Mouse (Mus musculus) liver, embryonic 14.5 days (tissue): ENCODE measurements around the gene Rpusd4. TPM values are rescaled to one million over a fixed set of nuclear protein-coding genes. Genes with fewer than 3 reads are reported as not detected.

ENCODE experiments used
- ATAC-seq: fragments of 200-750 bp; cut with Nextera tagmentation; 2 replicates; pipeline ENCODE4 v1.8.0; 2017; ENCODE audit warnings: moderate number of reproducible peaks, mild to moderate bottlenecking, moderate library complexity; ENCODE audit not compliant: insufficient read depth
- DNase-seq, 3 experiments: peaks; one replicate each; pipeline ENCODE4 v3.0.0-alpha.2; 2012 to 2013; ENCODE audit warnings: low read depth in 3 of 3, low spot score in 3 of 3
- H3K27ac ChIP-seq: fragments of 300-500 bp; sonication (generic); 2 replicates; pipeline ENCODE4 v1.5.1; 2014; ENCODE audit warnings: moderate library complexity, mild to moderate bottlenecking, control low read depth, inconsistent platforms
- H3K27me3 ChIP-seq: fragments of 300-500 bp; sonication (generic); 2 replicates; pipeline ENCODE4 v1.6.1; 2014; ENCODE audit warnings: mild to moderate bottlenecking, low read length, moderate library complexity; ENCODE audit not compliant: control insufficient read depth, insufficient read depth
- H3K36me3 ChIP-seq: fragments of 300-500 bp; sonication (generic); replicated peaks from 2 replicates; pipeline ENCODE4 v1.6.1; 2014; ENCODE audit warnings: low read depth; ENCODE audit not compliant: control insufficient read depth, insufficient read depth
- H3K4me1 ChIP-seq, 2 experiments: fragments of 200-500 bp in 1 of 2; fragments of 300-500 bp in 1 of 2; sonication (generic) in 1 of 2; replicated peaks; 2 replicates each; pipeline ENCODE4 v1.6.1; 2012 to 2014; ENCODE audit warnings: antibody characterized with exemption in 1 of 2, inconsistent platforms in 1 of 2, low read length in 1 of 2; ENCODE audit not compliant: control insufficient read depth in 2 of 2, insufficient read depth in 2 of 2
- H3K4me2 ChIP-seq: fragments of 300-500 bp; sonication (generic); 2 replicates; pipeline ENCODE4 v1.6.1; 2014; ENCODE audit warnings: low read depth, mild to moderate bottlenecking, control low read depth, moderate library complexity
- H3K4me3 ChIP-seq, 2 experiments: fragments of 200-500 bp in 1 of 2; fragments of 300-500 bp in 1 of 2; sonication (generic) in 1 of 2; 2 replicates each; pipeline ENCODE4 v1.5.1; 2012 to 2014; ENCODE audit warnings: low read depth in 2 of 2, low read length in 2 of 2, mild to moderate bottlenecking in 2 of 2, control low read depth in 1 of 2, inconsistent platforms in 1 of 2, moderate library complexity in 1 of 2; ENCODE audit not compliant: insufficient read depth in 1 of 2
- H3K9ac ChIP-seq: fragments of 300-500 bp; sonication (generic); replicated peaks from 2 replicates; pipeline ENCODE4 v1.6.1; 2014; ENCODE audit warnings: mild to moderate bottlenecking, control low read depth, moderate library complexity
- H3K9me3 ChIP-seq: fragments of 300-500 bp; sonication (generic); 2 replicates; pipeline ENCODE4 v1.6.1; 2016; ENCODE audit warnings: low read length, mixed read lengths; ENCODE audit not compliant: control insufficient read depth
- CTCF ChIP-seq: IDR thresholded peaks from 2 replicates; pipeline ENCODE4 v1.5.1; 2016; ENCODE audit warnings: antibody characterized with exemption, low read depth, control low read depth
- EP300 ChIP-seq: IDR thresholded peaks from 2 replicates; pipeline ENCODE4 v1.6.1; 2016; ENCODE audit warnings: antibody characterized with exemption, low read depth
- WGBS: fragments of 180-500 bp; shearing (Covaris S2); extraction: QIAGEN DNeasy Blood & Tissue Kit; methylation state at CpG from one replicate; pipeline ENCODE4 v1.1.7; 2014; ENCODE audit not compliant: insufficient replicate concordance; 5-methylcytosine and 5-hydroxymethylcytosine counted together
- polyA plus RNA-seq, 2 experiments: library from polyadenylated mRNA; depleted of rRNA in 1 of 2; stranded (reverse) in 1 of 2; unstranded in 1 of 2; fragments of >200 nt; fragmentation: Nextera tagmentation in 1 of 2; extraction: Ambion mirVana in 1 of 2; gene quantifications; 2 replicates each; pipeline versions ENCODE4 v1.2.1 to v1.2.3; 2012 to 2014

The Rpusd4 gene
- polyA plus RNA-seq, 2 experiments = 8.9 to 11.4 TPM

DNA sequence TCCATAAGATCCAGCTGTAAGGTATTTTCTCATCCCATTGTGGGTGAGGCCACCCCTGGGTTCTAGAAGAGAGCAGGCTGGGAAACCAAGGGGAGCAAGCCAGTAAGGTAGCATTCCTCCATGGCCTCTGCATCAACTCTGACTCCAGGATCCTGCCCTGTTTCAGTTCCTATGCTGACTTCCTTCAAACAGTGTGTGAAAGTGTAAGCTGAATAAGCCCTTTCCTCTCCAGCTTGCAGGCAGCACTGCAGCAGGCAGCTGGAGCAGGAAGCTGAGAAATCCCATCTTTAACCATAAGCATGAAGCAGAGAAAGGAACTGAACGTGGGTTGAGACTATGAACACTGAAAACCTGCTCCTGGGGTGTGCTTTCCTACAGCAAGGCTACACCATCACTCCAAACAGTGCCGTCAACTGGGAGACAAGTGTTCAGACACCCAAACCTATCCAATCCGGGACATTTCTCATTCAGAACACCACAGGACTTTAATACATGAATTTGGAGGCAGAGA, 10.2 kb downstream of the Rpusd4 start:
- no peak overlapping the region for H3K4me3 ChIP-seq
- H3K4me1 ChIP-seq = no peaks in the 10 kb centered on the region
- peaks cover 18% of the 10 kb centered on the region for H3K36me3 ChIP-seq
- no peak overlapping the region for H3K9ac ChIP-seq
- ATAC-seq (no peak), DNase-seq (no peak)
- no peak overlapping the region for H3K27ac ChIP-seq
- H3K27me3 ChIP-seq = no peaks in the 10 kb centered on the region
- WGBS = 60% methylated on average over 3 of the region's 3 CpGs
- H3K4me2 ChIP-seq = no peak overlapping the region
- TF ChIP-seq CTCF (no peak), EP300 (no peak)
- no peaks in the 10 kb centered on the region for H3K9me3 ChIP-seq

DNA sequence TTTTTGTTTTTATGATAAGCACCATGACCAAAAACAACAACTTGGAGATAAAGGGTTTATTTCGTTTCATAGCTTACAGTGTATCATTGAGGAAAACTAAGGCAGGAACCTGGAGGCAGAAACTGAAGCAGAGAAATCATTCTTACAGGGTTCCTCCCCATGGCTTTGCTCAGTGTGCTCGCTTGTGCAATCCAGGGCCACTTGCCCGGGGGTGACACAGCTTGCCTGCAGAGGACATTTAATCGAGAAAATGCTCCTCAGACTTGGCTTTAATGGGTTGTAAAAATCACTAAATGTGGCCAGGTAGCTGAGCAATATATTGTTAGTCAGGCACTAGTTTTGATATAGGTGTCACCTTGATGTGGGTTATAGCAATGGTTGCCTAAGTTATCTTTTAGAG, 10.8 kb downstream of the Rpusd4 start:
- 71% methylated on average over 4 of the region's 4 CpGs for WGBS
- no peaks in the 10 kb centered on the region for H3K9me3 ChIP-seq
- ATAC-seq = no peak
- peaks cover 14% of the 10 kb centered on the region for H3K36me3 ChIP-seq
- no peak overlapping the region for H3K4me3 ChIP-seq
- H3K27ac ChIP-seq = no peak overlapping the region
- no peak for DNase-seq
- no peak overlapping the region for H3K9ac ChIP-seq
- TF ChIP-seq EP300 = no peak
- TF ChIP-seq CTCF = no peak
- no peak overlapping the region for H3K4me2 ChIP-seq
- no peaks in the 10 kb centered on the region for H3K4me1 ChIP-seq
- H3K27me3 ChIP-seq = no peaks in the 10 kb centered on the region

DNA sequence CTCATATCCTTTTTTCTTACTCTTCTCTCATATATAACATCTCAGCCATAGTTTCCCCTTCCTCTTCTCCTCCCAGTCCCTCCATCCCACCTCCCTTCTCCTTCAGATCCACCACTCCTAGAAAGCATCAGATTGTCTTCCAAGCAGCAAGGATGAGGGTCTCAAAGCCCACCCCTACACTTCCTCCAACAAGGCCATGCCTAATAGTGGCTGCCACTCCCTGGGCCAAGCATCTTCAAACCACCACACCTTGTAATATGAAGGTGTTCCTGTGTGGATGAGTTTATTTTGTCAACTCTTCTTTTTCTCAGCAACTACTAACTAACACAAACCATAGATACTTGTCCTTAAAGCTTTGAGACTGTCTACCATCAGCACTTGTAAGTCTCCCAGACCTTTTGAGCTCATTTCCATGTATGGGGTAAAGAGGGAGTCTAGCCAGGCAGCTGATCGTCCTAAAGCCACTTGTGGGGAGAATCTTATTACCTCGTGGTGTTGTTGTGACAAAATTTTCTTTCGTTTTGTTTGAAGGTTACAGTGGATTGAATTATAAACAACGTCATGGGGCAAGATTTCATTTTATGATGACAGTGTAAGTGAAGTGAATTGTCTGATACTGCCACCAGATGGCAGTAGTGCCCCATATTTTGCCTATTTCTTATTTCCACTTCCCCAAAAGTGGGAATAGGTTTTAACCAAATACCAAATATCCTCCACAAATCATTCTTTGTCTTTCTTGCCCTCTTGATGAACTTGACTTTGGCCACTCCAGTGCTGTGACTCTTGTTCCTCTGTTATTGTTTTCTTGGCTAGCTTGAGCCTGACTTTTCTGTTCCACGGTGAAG, 14.6 kb downstream of the Rpusd4 start:
- H3K27ac ChIP-seq = no peak overlapping the region
- TF ChIP-seq EP300 (no peak), CTCF (peak; percentile 72)
- H3K9ac ChIP-seq = no peak overlapping the region
- H3K36me3 ChIP-seq = no peaks in the 10 kb centered on the region; the same call in 1 of the 2 replicates
- H3K27me3 ChIP-seq = no peaks in the 10 kb centered on the region
- no peaks in the 10 kb centered on the region for H3K4me1 ChIP-seq
- no peak overlapping the region for H3K4me3 ChIP-seq
- WGBS = 20% methylated on average over 5 of the region's 5 CpGs
- DNase-seq = no peak
- H3K4me2 ChIP-seq = no peak overlapping the region
- H3K9me3 ChIP-seq = no peaks in the 10 kb centered on the region
- no peak for ATAC-seq

DNA sequence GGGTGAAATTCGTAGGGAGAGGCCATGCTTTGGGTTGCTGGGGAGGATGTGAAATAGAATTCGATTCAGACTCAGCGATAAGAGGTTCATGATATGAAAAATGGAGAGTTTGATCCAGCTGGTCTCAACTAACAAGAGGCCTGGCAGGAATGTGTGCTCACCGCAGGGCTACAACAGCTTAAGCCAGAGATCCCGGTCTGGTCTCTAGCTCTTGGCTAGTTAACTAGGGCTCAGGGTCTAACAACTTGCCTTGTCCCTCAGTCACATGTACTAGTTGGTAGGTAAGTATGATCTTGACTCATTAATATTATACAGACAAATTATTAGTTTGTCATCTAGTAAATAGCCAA, 15.2 kb downstream of the Rpusd4 start:
- Histone ChIP-seq H3K36me3 (no peaks in the 10 kb centered on the region; the same call in 1 of the 2 replicates), H3K4me1 (no peaks in the 10 kb centered on the region), H3K9me3 (no peaks in the 10 kb centered on the region), H3K9ac (no peak overlapping the region), H3K27ac (no peak overlapping the region), H3K4me2 (no peak overlapping the region), H3K4me3 (no peak overlapping the region), H3K27me3 (no peaks in the 10 kb centered on the region)
- ATAC-seq = no peak
- no peak for DNase-seq
- TF ChIP-seq CTCF = no peak
- TF ChIP-seq EP300 = no peak
- WGBS = 67% methylated on average over 5 of the region's 5 CpGs

DNA sequence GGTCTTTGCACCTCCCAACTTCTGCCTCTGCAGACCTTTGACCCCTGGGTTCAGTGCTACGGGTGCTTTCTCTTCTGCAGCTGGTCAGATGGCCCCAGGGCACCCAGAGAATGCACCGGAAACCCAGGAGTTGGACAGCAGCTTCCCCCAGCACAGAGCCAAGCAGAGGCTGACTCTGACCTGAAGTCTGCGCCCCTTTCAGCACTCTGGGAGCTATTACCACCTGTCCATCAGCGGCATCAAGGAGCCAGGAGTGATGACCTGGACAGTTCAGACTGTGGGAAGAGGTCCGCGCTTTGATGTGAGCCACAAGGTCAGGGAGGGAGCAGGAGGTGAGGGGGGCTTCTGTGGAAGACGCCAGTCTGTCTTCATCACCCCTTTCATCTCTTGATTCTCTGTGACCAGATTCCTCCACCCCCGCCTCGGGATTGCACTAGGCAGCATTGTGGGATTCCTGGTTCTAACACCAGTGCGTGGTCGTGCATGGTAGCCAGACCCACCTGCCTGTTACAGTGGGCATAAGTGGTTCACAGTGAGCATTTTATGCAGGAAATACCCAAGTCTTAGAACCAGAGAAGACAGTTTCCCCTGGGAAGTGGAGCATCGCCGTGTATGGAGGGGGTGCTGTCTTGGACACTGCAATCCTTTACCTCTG, 15.9 kb downstream of the Rpusd4 start:
- TF ChIP-seq CTCF (no peak), EP300 (no peak)
- DNase-seq (no peak), ATAC-seq (no peak)
- Histone ChIP-seq H3K9ac (no peak overlapping the region), H3K4me2 (no peak overlapping the region), H3K9me3 (no peaks in the 10 kb centered on the region), H3K4me1 (no peaks in the 10 kb centered on the region), H3K36me3 (no peaks in the 10 kb centered on the region), H3K4me3 (no peak overlapping the region), H3K27me3 (no peaks in the 10 kb centered on the region), H3K27ac (no peak overlapping the region)
- WGBS = 69% methylated on average over 13 of the region's 13 CpGs
